Mouse (Mus musculus) bone marrow, adult 2 months (tissue): Measurements from ENCODE around the gene Cacnb1. TPM values are rescaled to one million over a fixed set of nuclear protein-coding genes. Genes with fewer than 3 reads are reported as not detected.
A peak's percentile ranks its signal among the peaks of the same experiment; 100 is the strongest.

Source experiments
- H3K27ac ChIP-seq: fragments of 200-500 bp; 2 replicates; pipeline ENCODE4 v1.5.1; 2012; ENCODE audit warnings: low read depth, mild to moderate bottlenecking, control low read depth, inconsistent platforms, low read length; ENCODE audit not compliant: control insufficient read depth, poor library complexity, insufficient read depth
- H3K4me1 ChIP-seq: fragments of 200-500 bp; 2 replicates; pipeline ENCODE4 v1.6.1; 2011; ENCODE audit warnings: low read length; ENCODE audit not compliant: control insufficient read depth, insufficient read depth
- H3K4me3 ChIP-seq: fragments of 200-500 bp; replicated peaks from 2 replicates; pipeline ENCODE3; 2011; ENCODE audit warnings: mild to moderate bottlenecking, low read depth, low read length, control low read depth; ENCODE audit not compliant: control insufficient read depth
- CTCF ChIP-seq: fragments of 200-500 bp; IDR thresholded peaks from 2 replicates; pipeline ENCODE4 v1.5.1; 2011; ENCODE audit warnings: low read length, control low read depth; ENCODE audit not compliant: control insufficient read depth, insufficient read depth
- POLR2A ChIP-seq: fragments of 200-500 bp; IDR thresholded peaks from 2 replicates; pipeline ENCODE4 v1.6.1; 2011; ENCODE audit warnings: low read depth, mild to moderate bottlenecking, control low read depth, low read length, borderline replicate concordance; ENCODE audit not compliant: control insufficient read depth
- WGBS: fragments of 180-500 bp; shearing (Covaris S2); methylation state at CpG from one replicate; pipeline ENCODE4 v1.1.7; 2018; 5-methylcytosine and 5-hydroxymethylcytosine counted together
- polyA plus RNA-seq: library from polyadenylated mRNA; stranded (reverse); fragments of >200 nt; gene quantifications from 2 replicates; pipeline ENCODE4 v1.2.4, GENCODE M21; 2011; ENCODE audit warnings: low replicate concordance; ENCODE audit not compliant: missing spikeins, insufficient read depth, insufficient read length

The Cacnb1 gene
- 4.6 and 5.3 TPM in 2 replicates for polyA plus RNA-seq

- TF ChIP-seq CTCF (no peak), POLR2A (peak; percentile 16; the same call in 1 of the 2 replicates)
- 1% methylated on average over 52 of the region's 52 CpGs for WGBS
- Histone ChIP-seq H3K27ac (peak within 1 kb of the TSS; percentile 39), H3K4me1 (peaks cover 1% of the 10 kb centered on the region; the same call in 1 of the 2 replicates), H3K4me3 (peak within 1 kb of the TSS; percentile 65)
Measured at GRCm38 (mm10) chr11:98022555-98023371, at the start of gene Cacnb1. Cacnb1 (minus strand) TSS chr11:98023034.

- TF ChIP-seq CTCF (no peak), POLR2A (no peak)
- no peaks in the 10 kb centered on the region for H3K4me1 ChIP-seq
- 91% methylated on average over 21 of the region's 21 CpGs for WGBS
- H3K27ac ChIP-seq = no peak overlapping the region
- no peak overlapping the region for H3K4me3 ChIP-seq
Measured at GRCm38 (mm10) chr11:98067255-98067654, 44.4 kb upstream of the Cacnb1 start.

- no peak overlapping the region for H3K27ac ChIP-seq
- no peaks in the 10 kb centered on the region for H3K4me1 ChIP-seq
- H3K4me3 ChIP-seq = no peak overlapping the region
- 86% methylated on average over 12 of the region's 12 CpGs for WGBS
- no peak for TF ChIP-seq POLR2A
- TF ChIP-seq CTCF = no peak
Measured at GRCm38 (mm10) chr11:98066201-98066600, 43.4 kb upstream of the Cacnb1 start.

- Histone ChIP-seq H3K4me1 (no peaks in the 10 kb centered on the region), H3K4me3 (no peak overlapping the region), H3K27ac (no peak overlapping the region)
- TF ChIP-seq POLR2A (no peak), CTCF (no peak)
- 59% methylated on average over 6 of the region's 6 CpGs for WGBS
Measured at GRCm38 (mm10) chr11:98061904-98062562, 39.2 kb upstream of the Cacnb1 start.

- TF ChIP-seq POLR2A = no peak
- TF ChIP-seq CTCF = no peak
- Histone ChIP-seq H3K27ac (no peak overlapping the region), H3K4me1 (no peaks in the 10 kb centered on the region), H3K4me3 (no peak overlapping the region)
- 37% methylated on average over 3 of the region's 3 CpGs for WGBS
Measured at GRCm38 (mm10) chr11:98061441-98061840, 38.6 kb upstream of the Cacnb1 start.

- H3K4me3 ChIP-seq = no peak overlapping the region
- WGBS = 76% methylated on average over 5 of the region's 5 CpGs
- no peaks in the 10 kb centered on the region for H3K4me1 ChIP-seq
- TF ChIP-seq POLR2A (no peak), CTCF (no peak)
- H3K27ac ChIP-seq = no peak overlapping the region
Measured at GRCm38 (mm10) chr11:98060104-98060692, 37.4 kb upstream of the Cacnb1 start.

- no peaks in the 10 kb centered on the region for H3K4me1 ChIP-seq
- H3K4me3 ChIP-seq = no peak overlapping the region
- H3K27ac ChIP-seq = no peak overlapping the region
- TF ChIP-seq POLR2A = no peak
- TF ChIP-seq CTCF = no peak
- 62% methylated on average over 7 of the region's 7 CpGs for WGBS
Measured at GRCm38 (mm10) chr11:98059662-98060061, 36.8 kb upstream of the Cacnb1 start.

GRCm38 (mm10) chr11:98057998-98058397 is 35.2 kb upstream of the Cacnb1 start:
- TF ChIP-seq POLR2A (no peak), CTCF (no peak)
- Histone ChIP-seq H3K4me3 (no peak overlapping the region), H3K27ac (no peak overlapping the region), H3K4me1 (no peaks in the 10 kb centered on the region)
- 69% methylated on average over 5 of the region's 5 CpGs for WGBS
